Mouse (Mus musculus): ENCODE data around the gene Gm20388. TPM values are rescaled to one million over a fixed set of nuclear protein-coding genes. Genes with fewer than 3 reads are reported as not detected.

Gene Gm20388
- polyA plus RNA-seq, 1 experiment from 2014 or later = not detected

GRCm38 (mm10) chr8:120014267-120015023, 103.8 kb downstream of the Gm20388 start:
- Histone ChIP-seq H3K4me1 (peaks cover 19% of the 10 kb centered on the region), H3K27ac (no peak overlapping the region), H3K27me3 (no peaks in the 10 kb centered on the region), H3K9ac (no peak overlapping the region), H3K9me3 (no peaks in the 10 kb centered on the region), H3K36me3 (no peaks in the 10 kb centered on the region), H3K4me3 (no peak overlapping the region), H3K4me2 (no peak overlapping the region)
- no peak for ATAC-seq (ENCODE audit: insufficient number of reproducible peaks, insufficient read depth, low FRiP score, low TSS enrichment, low read depth)
- 51% methylated on average over 15 of the region's 15 CpGs for WGBS

GRCm38 (mm10) chr8:120015916-120016315, 105.3 kb downstream of the Gm20388 start:
- H3K36me3 ChIP-seq = no peaks in the 10 kb centered on the region
- H3K4me1 ChIP-seq = peaks cover 23% of the 10 kb centered on the region
- no peaks in the 10 kb centered on the region for H3K9me3 ChIP-seq
- no peak overlapping the region for H3K9ac ChIP-seq
- no peak overlapping the region for H3K4me2 ChIP-seq
- H3K27ac ChIP-seq = no peak overlapping the region
- no peak overlapping the region for H3K4me3 ChIP-seq
- 80% methylated on average over 8 of the region's 8 CpGs for WGBS
- H3K27me3 ChIP-seq = no peaks in the 10 kb centered on the region
- no peak for ATAC-seq (ENCODE audit: insufficient number of reproducible peaks, insufficient read depth, low FRiP score, low TSS enrichment, low read depth)

- Histone ChIP-seq H3K9me3 (no peaks in the 10 kb centered on the region), H3K36me3 (no peaks in the 10 kb centered on the region), H3K4me3 (no peak overlapping the region), H3K9ac (no peak overlapping the region), H3K4me2 (no peak overlapping the region), H3K27me3 (no peaks in the 10 kb centered on the region), H3K4me1 (peaks cover 27% of the 10 kb centered on the region), H3K27ac (no peak overlapping the region)
- WGBS = 81% methylated on average over 7 of the region's 7 CpGs
- ATAC-seq (ENCODE audit: insufficient number of reproducible peaks, insufficient read depth, low FRiP score, low TSS enrichment, low read depth) = no peak
These were observed 105.8 kb downstream of the Gm20388 start for GRCm38 (mm10) chr8:120016424-120016823.

- no peak overlapping the region for H3K27ac ChIP-seq
- H3K27me3 ChIP-seq = no peaks in the 10 kb centered on the region
- no peak overlapping the region for H3K4me3 ChIP-seq
- no peak for ATAC-seq (ENCODE audit: insufficient number of reproducible peaks, insufficient read depth, low FRiP score, low TSS enrichment, low read depth)
- no peak overlapping the region for H3K4me2 ChIP-seq
- no peak overlapping the region for H3K9ac ChIP-seq
- H3K4me1 ChIP-seq = peaks cover 26% of the 10 kb centered on the region
- WGBS = 87% methylated on average over 13 of the region's 13 CpGs
- no peaks in the 10 kb centered on the region for H3K36me3 ChIP-seq
- no peaks in the 10 kb centered on the region for H3K9me3 ChIP-seq
These were observed 106.7 kb downstream of the Gm20388 start for GRCm38 (mm10) chr8:120017349-120017748.

- no peak overlapping the region for H3K9ac ChIP-seq
- ATAC-seq (ENCODE audit: insufficient number of reproducible peaks, insufficient read depth, low FRiP score, low TSS enrichment, low read depth) = no peak
- H3K36me3 ChIP-seq = no peaks in the 10 kb centered on the region
- no peaks in the 10 kb centered on the region for H3K9me3 ChIP-seq
- no peak overlapping the region for H3K4me2 ChIP-seq
- WGBS = 95% methylated on average over 6 of the region's 6 CpGs
- no peak overlapping the region for H3K27ac ChIP-seq
- no peaks in the 10 kb centered on the region for H3K27me3 ChIP-seq
- no peak overlapping the region for H3K4me3 ChIP-seq
- peaks cover 26% of the 10 kb centered on the region for H3K4me1 ChIP-seq
These were observed 107.1 kb downstream of the Gm20388 start for GRCm38 (mm10) chr8:120017786-120018185.

- no peak overlapping the region for H3K4me3 ChIP-seq
- no peaks in the 10 kb centered on the region for H3K9me3 ChIP-seq
- WGBS = 83% methylated on average over 6 of the region's 6 CpGs
- H3K4me2 ChIP-seq = no peak overlapping the region
- H3K36me3 ChIP-seq = no peaks in the 10 kb centered on the region
- peaks cover 22% of the 10 kb centered on the region for H3K4me1 ChIP-seq
- no peak overlapping the region for H3K9ac ChIP-seq
- H3K27ac ChIP-seq = no peak overlapping the region
- no peak for ATAC-seq (ENCODE audit: insufficient number of reproducible peaks, insufficient read depth, low FRiP score, low TSS enrichment, low read depth)
- no peaks in the 10 kb centered on the region for H3K27me3 ChIP-seq
These were observed 107.7 kb downstream of the Gm20388 start for GRCm38 (mm10) chr8:120018379-120018778.

GRCm38 (mm10) chr8:120019297-120019696, 108.7 kb downstream of the Gm20388 start:
- no peaks in the 10 kb centered on the region for H3K27me3 ChIP-seq
- H3K4me3 ChIP-seq = no peak overlapping the region
- ATAC-seq (ENCODE audit: insufficient number of reproducible peaks, insufficient read depth, low FRiP score, low TSS enrichment, low read depth) = no peak
- no peaks in the 10 kb centered on the region for H3K9me3 ChIP-seq
- H3K27ac ChIP-seq = no peak overlapping the region
- peaks cover 13% of the 10 kb centered on the region for H3K4me1 ChIP-seq
- H3K9ac ChIP-seq = no peak overlapping the region
- no peak overlapping the region for H3K4me2 ChIP-seq
- H3K36me3 ChIP-seq = no peaks in the 10 kb centered on the region
- WGBS = 76% methylated on average over 5 of the region's 5 CpGs

GRCm38 (mm10) chr8:120020298-120020697, 109.7 kb downstream of the Gm20388 start:
- Histone ChIP-seq H3K27me3 (no peaks in the 10 kb centered on the region), H3K9me3 (no peaks in the 10 kb centered on the region), H3K4me2 (no peak overlapping the region), H3K27ac (no peak overlapping the region), H3K36me3 (no peaks in the 10 kb centered on the region), H3K4me1 (peaks cover 11% of the 10 kb centered on the region), H3K4me3 (no peak overlapping the region), H3K9ac (no peak overlapping the region)
- no peak for ATAC-seq (ENCODE audit: insufficient number of reproducible peaks, insufficient read depth, low FRiP score, low TSS enrichment, low read depth)
- WGBS = 65% methylated on average over 7 of the region's 7 CpGs

- H3K4me1 ChIP-seq = 0 out of 2 replicates have a peak, but pooled peaks cover 11% of the 10 kb centered on the region
- H3K27ac ChIP-seq = no peak overlapping the region
- H3K4me2 ChIP-seq = no peak overlapping the region
- H3K9ac ChIP-seq = no peak overlapping the region
- 91% methylated on average over 5 of the region's 5 CpGs for WGBS
- no peak overlapping the region for H3K4me3 ChIP-seq
- no peak for ATAC-seq (ENCODE audit: insufficient number of reproducible peaks, insufficient read depth, low FRiP score, low TSS enrichment, low read depth)
- H3K36me3 ChIP-seq = no peaks in the 10 kb centered on the region
- H3K27me3 ChIP-seq = no peaks in the 10 kb centered on the region
- H3K9me3 ChIP-seq = no peaks in the 10 kb centered on the region
These were observed 115.6 kb downstream of the Gm20388 start for GRCm38 (mm10) chr8:120026199-120026598.

GRCm38 (mm10) chr8:120026991-120027390, 116.3 kb downstream of the Gm20388 start:
- H3K9ac ChIP-seq = no peak overlapping the region
- no peaks in the 10 kb centered on the region for H3K9me3 ChIP-seq
- no peak for ATAC-seq (ENCODE audit: insufficient number of reproducible peaks, insufficient read depth, low FRiP score, low TSS enrichment, low read depth)
- no peak overlapping the region for H3K27ac ChIP-seq
- no peak overlapping the region for H3K4me2 ChIP-seq
- 0 out of 2 replicates have a peak, but pooled peaks cover 6% of the 10 kb centered on the region for H3K4me1 ChIP-seq
- no peaks in the 10 kb centered on the region for H3K36me3 ChIP-seq
- no peak overlapping the region for H3K4me3 ChIP-seq
- no peaks in the 10 kb centered on the region for H3K27me3 ChIP-seq
- 84% methylated on average over 6 of the region's 6 CpGs for WGBS

- ATAC-seq (ENCODE audit: insufficient number of reproducible peaks, insufficient read depth, low FRiP score, low TSS enrichment, low read depth) = no peak
- Histone ChIP-seq H3K27ac (no peak overlapping the region), H3K4me1 (0 out of 2 replicates have a peak, but pooled peaks cover 6% of the 10 kb centered on the region), H3K4me3 (no peak overlapping the region), H3K27me3 (no peaks in the 10 kb centered on the region), H3K9ac (no peak overlapping the region), H3K9me3 (no peaks in the 10 kb centered on the region), H3K36me3 (no peaks in the 10 kb centered on the region), H3K4me2 (no peak overlapping the region)
- WGBS = 69% methylated on average over 5 of the region's 5 CpGs
These were observed 119.8 kb downstream of the Gm20388 start for GRCm38 (mm10) chr8:120030447-120030846.

- Histone ChIP-seq H3K27ac (no peak overlapping the region), H3K4me3 (no peak overlapping the region), H3K27me3 (no peaks in the 10 kb centered on the region), H3K9ac (no peak overlapping the region), H3K9me3 (no peaks in the 10 kb centered on the region), H3K4me2 (no peak overlapping the region), H3K36me3 (no peaks in the 10 kb centered on the region), H3K4me1 (peaks cover 11% of the 10 kb centered on the region)
- ATAC-seq (ENCODE audit: insufficient number of reproducible peaks, insufficient read depth, low FRiP score, low TSS enrichment, low read depth) = no peak
- 77% methylated on average over 5 of the region's 5 CpGs for WGBS
These were observed 122.0 kb downstream of the Gm20388 start for GRCm38 (mm10) chr8:120032549-120033208.
